Mouse (Mus musculus) brain, adult 2 months (tissue): ENCODE results near the gene Mertk.

Source experiments
- DNase-seq: peaks from one replicate; pipeline ENCODE4 v3.0.0; 2011; ENCODE audit warnings: low read depth, low spot score

Gene Mertk

GRCm38 (mm10) chr2:128818956-128819643, 120.3 kb downstream of the Mertk start:
- peak; percentile 25 for DNase-seq

GRCm38 (mm10) chr2:128820631-128821030, 121.9 kb downstream of the Mertk start:
- no peak for DNase-seq

GRCm38 (mm10) chr2:128823893-128824292, 125.1 kb downstream of the Mertk start:
- no peak for DNase-seq

- DNase-seq: no peak
Measured at GRCm38 (mm10) chr2:128827787-128828186, 129.0 kb downstream of the Mertk start.

GRCm38 (mm10) chr2:128832611-128833010, 133.9 kb downstream of the Mertk start:
- DNase-seq: no peak

GRCm38 (mm10) chr2:128833035-128833434, 134.3 kb downstream of the Mertk start:
- DNase-seq: no peak

- DNase-seq: no peak
Measured at GRCm38 (mm10) chr2:128833435-128833834, 134.7 kb downstream of the Mertk start.

GRCm38 (mm10) chr2:128837531-128837930, 138.8 kb downstream of the Mertk start:
- no peak for DNase-seq

GRCm38 (mm10) chr2:128838611-128839010, 139.9 kb downstream of the Mertk start:
- no peak for DNase-seq

GRCm38 (mm10) chr2:128839501-128839900, 140.7 kb downstream of the Mertk start:
- DNase-seq: no peak

GRCm38 (mm10) chr2:128842437-128842836, 143.7 kb downstream of the Mertk start:
- no peak for DNase-seq

- no peak for DNase-seq
Measured at GRCm38 (mm10) chr2:128850036-128850435, 151.3 kb downstream of the Mertk start.
